Mouse (Mus musculus): ENCODE measurements around the gene Cst6. TPM values are rescaled to one million over a fixed set of nuclear protein-coding genes. Genes with fewer than 3 reads are reported as not detected.
A peak's percentile ranks its signal among the peaks of the same experiment; 100 is the strongest.

Gene Cst6
- polyA plus RNA-seq, 1 experiment from 2014 or later, result 10.8 TPM

- no peaks in the 10 kb centered on the region for H3K27me3 ChIP-seq (ENCODE audit: control insufficient read depth, insufficient read depth, low read length)
- no peaks in the 10 kb centered on the region for H3K9me3 ChIP-seq (ENCODE audit: control insufficient read depth, low read length)
- H3K4me3 ChIP-seq (ENCODE audit: low read depth, low read length), result peak overlapping the region; percentile 94
- WGBS, result 17% methylated on average over 11 of the region's 11 CpGs
- H3K4me2 ChIP-seq (ENCODE audit: low read depth, low read length), result peak overlapping the region; percentile 71
- no peak for ATAC-seq (ENCODE audit: low read depth)
- H3K36me3 ChIP-seq (ENCODE audit: control insufficient read depth, insufficient read depth, low read length), result peaks cover 16% of the 10 kb centered on the region
- peaks cover 15% of the 10 kb centered on the region for H3K4me1 ChIP-seq (ENCODE audit: control insufficient read depth, insufficient read depth, low read length)
- peak overlapping the region; percentile 76 for H3K9ac ChIP-seq (replicated peaks; ENCODE audit: low read depth, low read length)
- peak overlapping the region; percentile 91; the same call in 1 of the 2 replicates for H3K27ac ChIP-seq (ENCODE audit: low read depth, low read length)
These were observed 16.4 kb upstream of the Cst6 start for GRCm38 (mm10) chr19:5365751-5366150.

GRCm38 (mm10) chr19:5364124-5364523 lies 14.8 kb upstream of the Cst6 start:
- Histone ChIP-seq H3K9me3 (ENCODE audit: control insufficient read depth, low read length) (no peaks in the 10 kb centered on the region), H3K9ac (replicated peaks; ENCODE audit: low read depth, low read length) (no peak overlapping the region), H3K4me1 (ENCODE audit: control insufficient read depth, insufficient read depth, low read length) (peaks cover 15% of the 10 kb centered on the region), H3K27ac (ENCODE audit: low read depth, low read length) (no peak overlapping the region), H3K4me3 (ENCODE audit: low read depth, low read length) (no peak overlapping the region), H3K27me3 (ENCODE audit: control insufficient read depth, insufficient read depth, low read length) (no peaks in the 10 kb centered on the region), H3K4me2 (ENCODE audit: low read depth, low read length) (no peak overlapping the region), H3K36me3 (ENCODE audit: control insufficient read depth, insufficient read depth, low read length) (0 out of 2 replicates have a peak, but pooled peaks cover 3% of the 10 kb centered on the region)
- 100% methylated on average over 2 of the region's 2 CpGs for WGBS
- no peak for ATAC-seq (ENCODE audit: low read depth)

- Histone ChIP-seq H3K9ac (replicated peaks; ENCODE audit: low read depth, low read length) (no peak overlapping the region), H3K27ac (ENCODE audit: low read depth, low read length) (no peak overlapping the region), H3K36me3 (ENCODE audit: control insufficient read depth, insufficient read depth, low read length) (no peaks in the 10 kb centered on the region), H3K4me2 (ENCODE audit: low read depth, low read length) (no peak overlapping the region), H3K27me3 (ENCODE audit: control insufficient read depth, insufficient read depth, low read length) (no peaks in the 10 kb centered on the region), H3K4me3 (ENCODE audit: low read depth, low read length) (no peak overlapping the region), H3K9me3 (ENCODE audit: control insufficient read depth, low read length) (no peaks in the 10 kb centered on the region), H3K4me1 (ENCODE audit: control insufficient read depth, insufficient read depth, low read length) (peaks cover 7% of the 10 kb centered on the region)
- 78% methylated on average over 2 of the region's 2 CpGs for WGBS
- ATAC-seq (ENCODE audit: low read depth), result no peak
These were observed 12.8 kb upstream of the Cst6 start for GRCm38 (mm10) chr19:5362186-5362585.

GRCm38 (mm10) chr19:5356080-5356479 lies 6.7 kb upstream of the Cst6 start:
- no peak overlapping the region for H3K4me2 ChIP-seq (ENCODE audit: low read depth, low read length)
- no peak overlapping the region for H3K9ac ChIP-seq (replicated peaks; ENCODE audit: low read depth, low read length)
- ATAC-seq (ENCODE audit: low read depth), result no peak
- H3K4me3 ChIP-seq (ENCODE audit: low read depth, low read length), result no peak overlapping the region
- H3K27ac ChIP-seq (ENCODE audit: low read depth, low read length), result no peak overlapping the region
- H3K27me3 ChIP-seq (ENCODE audit: control insufficient read depth, insufficient read depth, low read length), result no peaks in the 10 kb centered on the region
- no CpG with 5 or more reads among the region's 1 CpGs for WGBS
- no peaks in the 10 kb centered on the region for H3K4me1 ChIP-seq (ENCODE audit: control insufficient read depth, insufficient read depth, low read length)
- no peaks in the 10 kb centered on the region for H3K36me3 ChIP-seq (ENCODE audit: control insufficient read depth, insufficient read depth, low read length)
- H3K9me3 ChIP-seq (ENCODE audit: control insufficient read depth, low read length), result no peaks in the 10 kb centered on the region

GRCm38 (mm10) chr19:5353609-5354008 lies 4.2 kb upstream of the Cst6 start:
- ATAC-seq (ENCODE audit: low read depth), result no peak
- 88% methylated on average over 2 of the region's 2 CpGs for WGBS
- Histone ChIP-seq H3K36me3 (ENCODE audit: control insufficient read depth, insufficient read depth, low read length) (no peaks in the 10 kb centered on the region), H3K4me1 (ENCODE audit: control insufficient read depth, insufficient read depth, low read length) (no peaks in the 10 kb centered on the region), H3K4me3 (ENCODE audit: low read depth, low read length) (no peak overlapping the region), H3K27ac (ENCODE audit: low read depth, low read length) (no peak overlapping the region), H3K9me3 (ENCODE audit: control insufficient read depth, low read length) (no peaks in the 10 kb centered on the region), H3K27me3 (ENCODE audit: control insufficient read depth, insufficient read depth, low read length) (no peaks in the 10 kb centered on the region), H3K9ac (replicated peaks; ENCODE audit: low read depth, low read length) (no peak overlapping the region), H3K4me2 (ENCODE audit: low read depth, low read length) (no peak overlapping the region)

- 7% methylated on average over 34 of the region's 34 CpGs for WGBS
These were observed 560 bp downstream of the Cst6 start for GRCm38 (mm10) chr19:5348526-5349501.

GRCm38 (mm10) chr19:5348064-5348463 lies 1.3 kb downstream of the Cst6 start:
- Histone ChIP-seq H3K9ac (replicated peaks; ENCODE audit: low read depth, low read length) (no peak overlapping the region), H3K4me1 (ENCODE audit: control insufficient read depth, insufficient read depth, low read length) (no peaks in the 10 kb centered on the region), H3K4me2 (ENCODE audit: low read depth, low read length) (no peak overlapping the region), H3K4me3 (ENCODE audit: low read depth, low read length) (no peak overlapping the region), H3K9me3 (ENCODE audit: control insufficient read depth, low read length) (no peaks in the 10 kb centered on the region), H3K27me3 (ENCODE audit: control insufficient read depth, insufficient read depth, low read length) (no peaks in the 10 kb centered on the region), H3K36me3 (ENCODE audit: control insufficient read depth, insufficient read depth, low read length) (no peaks in the 10 kb centered on the region), H3K27ac (ENCODE audit: low read depth, low read length) (no peak overlapping the region)
- ATAC-seq (ENCODE audit: low read depth), result no peak
- 86% methylated on average over 6 of the region's 6 CpGs for WGBS

More at GRCm38 (mm10) chr19:5348526-5349501, 560 bp downstream of the Cst6 start:
- no peaks in the 10 kb centered on the region for H3K9me3 ChIP-seq (ENCODE audit: control insufficient read depth, low read length)
- H3K27me3 ChIP-seq (ENCODE audit: control insufficient read depth, insufficient read depth, low read length), result no peaks in the 10 kb centered on the region
- H3K4me3 ChIP-seq (ENCODE audit: low read depth, low read length), result peak overlapping the region; percentile 32
- H3K27ac ChIP-seq (ENCODE audit: low read depth, low read length), result no peak overlapping the region
- H3K9ac ChIP-seq (replicated peaks; ENCODE audit: low read depth, low read length), result peak overlapping the region; percentile 53
- ATAC-seq (ENCODE audit: low read depth), result 0 out of 2 replicates have a peak, but pooled peaks have one; percentile 49
- peak overlapping the region; percentile 64 for H3K4me2 ChIP-seq (ENCODE audit: low read depth, low read length)
- H3K36me3 ChIP-seq (ENCODE audit: control insufficient read depth, insufficient read depth, low read length), result no peaks in the 10 kb centered on the region
- no peaks in the 10 kb centered on the region for H3K4me1 ChIP-seq (ENCODE audit: control insufficient read depth, insufficient read depth, low read length)

GRCm38 (mm10) chr19:5345297-5346131 lies 3.9 kb downstream of the Cst6 start:
- Histone ChIP-seq H3K9me3 (ENCODE audit: control insufficient read depth, low read length) (no peaks in the 10 kb centered on the region), H3K9ac (replicated peaks; ENCODE audit: low read depth, low read length) (no peak overlapping the region), H3K27ac (ENCODE audit: low read depth, low read length) (no peak overlapping the region), H3K4me2 (ENCODE audit: low read depth, low read length) (no peak overlapping the region), H3K27me3 (ENCODE audit: control insufficient read depth, insufficient read depth, low read length) (no peaks in the 10 kb centered on the region), H3K36me3 (ENCODE audit: control insufficient read depth, insufficient read depth, low read length) (no peaks in the 10 kb centered on the region), H3K4me1 (ENCODE audit: control insufficient read depth, insufficient read depth, low read length) (no peaks in the 10 kb centered on the region), H3K4me3 (ENCODE audit: low read depth, low read length) (no peak overlapping the region)
- 80% methylated on average over 6 of the region's 6 CpGs for WGBS
- ATAC-seq (ENCODE audit: low read depth), result no peak

Data from neural tube, embryonic 14.5 days (tissue).